Mouse (Mus musculus): ENCODE results near the gene Uox. TPM values are rescaled to one million over a fixed set of nuclear protein-coding genes. Genes with fewer than 3 reads are reported as not detected.

The Uox gene
- polyA plus RNA-seq, 1 experiment from 2014 or later, result 0.18 TPM

DNA sequence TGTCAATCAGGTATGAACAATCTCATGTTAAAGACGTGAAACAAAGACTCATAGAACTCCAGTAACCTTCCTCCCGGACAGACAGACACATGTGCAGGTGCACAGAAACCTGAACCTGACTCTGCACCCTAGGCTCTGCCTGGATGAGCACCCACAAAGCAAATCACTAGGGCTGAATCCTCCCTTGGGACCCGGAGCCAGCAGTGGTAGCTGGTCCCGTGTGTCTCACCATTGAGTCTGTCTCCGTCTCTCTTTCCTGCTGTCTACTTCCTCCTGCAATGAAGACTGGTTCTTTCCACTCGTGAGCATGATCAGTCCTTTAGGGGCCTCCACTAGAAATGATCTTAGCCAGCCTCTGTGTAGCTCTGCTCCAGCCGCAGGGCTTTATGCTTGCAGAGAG, 91.7 kb downstream of the Uox start:
- no peak overlapping the region for H3K4me3 ChIP-seq
- 83% methylated on average over 7 of the region's 7 CpGs for WGBS
- H3K4me1 ChIP-seq (replicated peaks), result no peaks in the 10 kb centered on the region
- no peaks in the 10 kb centered on the region for H3K9me3 ChIP-seq
- H3K4me2 ChIP-seq, result no peak overlapping the region
- ATAC-seq (ENCODE audit: low FRiP score, low read depth), result no peak
- no peak overlapping the region for H3K9ac ChIP-seq
- H3K27me3 ChIP-seq, result no peaks in the 10 kb centered on the region
- no peaks in the 10 kb centered on the region for H3K36me3 ChIP-seq
- H3K27ac ChIP-seq (replicated peaks), result no peak overlapping the region

DNA sequence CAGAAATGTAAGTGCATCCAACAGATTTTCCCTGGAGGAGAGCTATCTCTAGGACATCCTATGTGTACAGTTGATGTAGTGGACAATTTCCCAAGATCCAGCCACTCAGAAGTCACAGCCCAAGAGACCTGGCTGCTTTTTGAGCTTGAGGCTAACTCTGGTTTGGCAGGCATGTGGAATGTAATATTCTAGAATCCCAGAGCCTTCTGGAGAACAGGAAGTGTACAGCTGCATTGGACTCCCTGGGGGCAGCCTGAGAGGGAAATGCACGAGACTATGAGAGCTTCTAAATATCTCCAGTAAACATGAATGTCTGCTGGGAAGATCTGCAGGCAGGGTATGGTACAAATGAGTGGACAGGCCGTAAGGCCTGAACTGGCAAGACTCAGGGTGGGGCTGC, 100.9 kb downstream of the Uox start:
- ATAC-seq (ENCODE audit: low FRiP score, low read depth), result no peak

GRCm38 (mm10) chr3:146675101-146675500, 104.9 kb downstream of the Uox start:
- H3K36me3 ChIP-seq, result no peaks in the 10 kb centered on the region
- no peaks in the 10 kb centered on the region for H3K4me1 ChIP-seq (replicated peaks)
- no peak overlapping the region for H3K4me3 ChIP-seq
- no peak overlapping the region for H3K4me2 ChIP-seq
- no peaks in the 10 kb centered on the region for H3K27me3 ChIP-seq
- ATAC-seq (ENCODE audit: low FRiP score, low read depth), result no peak
- H3K9me3 ChIP-seq, result no peaks in the 10 kb centered on the region
- 92% methylated on average over 1 of the region's 1 CpGs for WGBS
- H3K9ac ChIP-seq, result no peak overlapping the region
- no peak overlapping the region for H3K27ac ChIP-seq (replicated peaks)

More for the DNA sequence above, 100.9 kb downstream of the Uox start:
- Histone ChIP-seq H3K4me2 (no peak overlapping the region), H3K4me3 (no peak overlapping the region), H3K9me3 (no peaks in the 10 kb centered on the region), H3K9ac (no peak overlapping the region), H3K27ac (replicated peaks) (no peak overlapping the region), H3K4me1 (replicated peaks) (no peaks in the 10 kb centered on the region), H3K36me3 (no peaks in the 10 kb centered on the region), H3K27me3 (no peaks in the 10 kb centered on the region)
- WGBS, result 60% methylated on average over 2 of the region's 2 CpGs

GRCm38 (mm10) chr3:146676193-146676592, 106.0 kb downstream of the Uox start:
- no peaks in the 10 kb centered on the region for H3K9me3 ChIP-seq
- 94% methylated on average over 4 of the region's 4 CpGs for WGBS
- no peaks in the 10 kb centered on the region for H3K27me3 ChIP-seq
- no peak overlapping the region for H3K9ac ChIP-seq
- no peaks in the 10 kb centered on the region for H3K36me3 ChIP-seq
- no peak for ATAC-seq (ENCODE audit: low FRiP score, low read depth)
- H3K4me2 ChIP-seq, result no peak overlapping the region
- H3K4me1 ChIP-seq (replicated peaks), result peaks cover under 1% of the 10 kb centered on the region; the same call in 1 of the 2 replicates
- no peak overlapping the region for H3K4me3 ChIP-seq
- no peak overlapping the region for H3K27ac ChIP-seq (replicated peaks)

GRCm38 (mm10) chr3:146679646-146680045, 109.4 kb downstream of the Uox start:
- Histone ChIP-seq H3K4me3 (no peak overlapping the region), H3K4me2 (no peak overlapping the region), H3K36me3 (no peaks in the 10 kb centered on the region), H3K4me1 (replicated peaks) (peaks cover 7% of the 10 kb centered on the region), H3K9me3 (no peaks in the 10 kb centered on the region), H3K9ac (no peak overlapping the region), H3K27me3 (no peaks in the 10 kb centered on the region), H3K27ac (replicated peaks) (no peak overlapping the region)
- ATAC-seq (ENCODE audit: low FRiP score, low read depth), result no peak
- WGBS, result 93% methylated on average over 16 of the region's 16 CpGs

DNA sequence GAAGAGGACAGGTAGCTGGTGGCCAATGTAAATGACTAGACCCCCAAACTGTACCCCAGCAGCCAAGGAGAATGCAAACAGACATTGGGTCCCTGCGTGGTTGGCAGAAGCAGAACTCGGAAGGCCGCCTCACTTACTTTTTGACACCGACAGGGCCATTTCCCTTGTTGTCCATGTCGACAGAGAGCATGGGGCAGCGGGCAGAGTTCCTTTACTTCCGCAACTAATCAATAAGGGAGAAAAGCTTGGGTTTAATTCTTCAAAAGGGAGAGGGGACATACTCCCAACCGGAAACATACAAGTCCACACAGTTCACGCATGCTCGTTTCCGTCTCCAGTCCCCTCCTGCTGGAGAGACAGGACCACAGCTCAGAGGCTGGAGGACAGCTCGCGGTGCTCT, 110.4 kb downstream of the Uox start:
- 93% methylated on average over 13 of the region's 13 CpGs for WGBS
- Histone ChIP-seq H3K9me3 (no peaks in the 10 kb centered on the region), H3K4me2 (no peak overlapping the region), H3K9ac (no peak overlapping the region), H3K27ac (replicated peaks) (no peak overlapping the region), H3K4me3 (no peak overlapping the region), H3K36me3 (no peaks in the 10 kb centered on the region), H3K4me1 (replicated peaks) (peaks cover 15% of the 10 kb centered on the region), H3K27me3 (no peaks in the 10 kb centered on the region)
- ATAC-seq (ENCODE audit: low FRiP score, low read depth), result no peak

DNA sequence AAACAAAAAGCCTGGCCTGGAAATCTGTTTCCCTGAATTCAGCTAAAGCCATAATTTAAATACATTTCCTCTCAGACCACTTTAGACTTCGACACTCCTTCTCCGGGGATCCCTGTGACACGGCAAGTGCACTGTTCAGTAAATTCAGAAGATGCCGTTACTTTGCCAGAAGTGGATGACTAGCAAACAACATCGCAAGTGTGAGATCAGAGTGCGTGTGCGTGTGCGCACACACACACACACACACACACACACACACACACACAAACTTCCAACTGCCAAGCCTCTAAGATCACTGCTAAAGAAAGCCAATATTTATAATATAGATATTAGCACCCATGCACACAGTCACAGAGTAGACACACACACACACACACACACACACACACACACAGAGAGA, 111.5 kb downstream of the Uox start:
- Histone ChIP-seq H3K9ac (no peak overlapping the region), H3K9me3 (no peaks in the 10 kb centered on the region), H3K27ac (replicated peaks) (no peak overlapping the region), H3K27me3 (0 out of 2 replicates have a peak, but pooled peaks cover 5% of the 10 kb centered on the region), H3K36me3 (no peaks in the 10 kb centered on the region), H3K4me1 (replicated peaks) (peaks cover 15% of the 10 kb centered on the region), H3K4me3 (peak overlapping the region; percentile 27), H3K4me2 (peak overlapping the region; percentile 48)
- no peak for ATAC-seq (ENCODE audit: low FRiP score, low read depth)
- 66% methylated on average over 8 of the region's 8 CpGs for WGBS

Other genes starting within 250 kb of the Uox start
- 17.0 and 18.0 TPM in 2 replicates for gene Ssx2ip, start 165.8 kb upstream of the Uox start, polyA plus RNA-seq (2015; fragmentation: Nextera tagmentation; extraction: Ambion mirVana)
- 5.2 and 5.8 TPM in 2 replicates for gene Ctbs, start 120.6 kb upstream of the Uox start, polyA plus RNA-seq (2015; fragmentation: Nextera tagmentation; extraction: Ambion mirVana)
- 5.4 and 5.6 TPM in 2 replicates for gene Spata1, start 70.7 kb upstream of the Uox start, polyA plus RNA-seq (2015; fragmentation: Nextera tagmentation; extraction: Ambion mirVana)
- gene Gng5, start 70.6 kb upstream of the Uox start, polyA plus RNA-seq (2015; fragmentation: Nextera tagmentation; extraction: Ambion mirVana), result 372 and 431 TPM in 2 replicates
- 37.0 and 37.6 TPM in 2 replicates for gene Rpf1, start 49.0 kb upstream of the Uox start, polyA plus RNA-seq (2015; fragmentation: Nextera tagmentation; extraction: Ambion mirVana)
- gene Dnase2b, start 45.2 kb downstream of the Uox start, polyA plus RNA-seq (2015; fragmentation: Nextera tagmentation; extraction: Ambion mirVana), result not detected in 2 replicates
- not detected in 2 replicates for gene 4930503B20Rik, start 80.9 kb downstream of the Uox start, polyA plus RNA-seq (2015; fragmentation: Nextera tagmentation; extraction: Ambion mirVana)
- gene Samd13, start 115.2 kb downstream of the Uox start, polyA plus RNA-seq (2015; fragmentation: Nextera tagmentation; extraction: Ambion mirVana), result 0.30 and 0.72 TPM in 2 replicates
- 181 and 186 TPM in 2 replicates for gene Prkacb, start 242.6 kb downstream of the Uox start, polyA plus RNA-seq (2015; fragmentation: Nextera tagmentation; extraction: Ambion mirVana)

Measured in hindbrain, embryonic 15.5 days (tissue).